Mouse (Mus musculus) spleen, postnatal 10 days (tissue): ENCODE measurements around the gene Ccnd3.
"Not testable (repeated sequence)": the region's sequence is repeated elsewhere in the genome, so short reads cannot be mapped to it uniquely, and the experiment has no call there.

Experiments
- DNase-seq, 2 experiments: peaks; one replicate each; pipeline ENCODE4 v3.0.0; 2021 to 2022; ENCODE audit warnings: low spot score in 2 of 2

Gene Ccnd3

GRCm38 (mm10) chr17:47482401-47482800 is 22.4 kb upstream of the Ccnd3 start:
- peak; percentile 66 to 87 for DNase-seq

GRCm38 (mm10) chr17:47484241-47484921 is 20.5 kb upstream of the Ccnd3 start:
- DNase-seq, result no peak

- DNase-seq, result peak in 1 of 2 experiments; percentile 46
These were observed 19.9 kb upstream of the Ccnd3 start for GRCm38 (mm10) chr17:47484993-47485392.

- peak; percentile 23 to 62 for DNase-seq
These were observed 19.1 kb upstream of the Ccnd3 start for GRCm38 (mm10) chr17:47485791-47486190.

GRCm38 (mm10) chr17:47490791-47491190 is 14.1 kb upstream of the Ccnd3 start:
- DNase-seq, result no peak

- DNase-seq, result no peak
These were observed 12.1 kb upstream of the Ccnd3 start for GRCm38 (mm10) chr17:47492731-47493130.

GRCm38 (mm10) chr17:47493653-47494052 is 11.2 kb upstream of the Ccnd3 start:
- no peak for DNase-seq

GRCm38 (mm10) chr17:47494132-47494531 is 10.7 kb upstream of the Ccnd3 start:
- DNase-seq, result no peak

- DNase-seq, result no peak
These were observed 3.3 kb upstream of the Ccnd3 start for GRCm38 (mm10) chr17:47501531-47501930.

- DNase-seq, result peak; percentile 97 to 99
These were observed 2.7 kb upstream of the Ccnd3 start, which contains the start of gene Taf8 for GRCm38 (mm10) chr17:47501946-47502706. Taf8 (minus strand) TSS chr17:47502292.

GRCm38 (mm10) chr17:47502707-47503045 is 2.2 kb upstream of the Ccnd3 start:
- not testable (repeated sequence) for DNase-seq

- DNase-seq, result no peak
These were observed 1.2 kb upstream of the Ccnd3 start for GRCm38 (mm10) chr17:47503689-47504088.

- DNase-seq, result no peak
These were observed 623 bp upstream of the Ccnd3 start for GRCm38 (mm10) chr17:47504228-47504627.

GRCm38 (mm10) chr17:47505566-47505965 is 715 bp downstream of the Ccnd3 start:
- no peak for DNase-seq

GRCm38 (mm10) chr17:47506042-47506441 is 1.2 kb downstream of the Ccnd3 start:
- DNase-seq, result peak in 1 of 2 experiments; percentile 35

- DNase-seq, result peak in 1 of 2 experiments; percentile 12
These were observed 1.8 kb downstream of the Ccnd3 start for GRCm38 (mm10) chr17:47506697-47507096.

GRCm38 (mm10) chr17:47507523-47507922 is 2.7 kb downstream of the Ccnd3 start:
- DNase-seq, result peak in 1 of 2 experiments; percentile 19

GRCm38 (mm10) chr17:47508012-47508608 is 3.3 kb downstream of the Ccnd3 start:
- DNase-seq, result peak; percentile 84 to 93

- DNase-seq, result peak in 1 of 2 experiments; percentile 28
These were observed 4.3 kb downstream of the Ccnd3 start for GRCm38 (mm10) chr17:47509031-47509705.

GRCm38 (mm10) chr17:47511111-47512020 is 6.5 kb downstream of the Ccnd3 start:
- DNase-seq, result peak; percentile 97 to 99
